Mouse (Mus musculus) midbrain, postnatal 0 days (tissue): ENCODE data around the gene Napepld. TPM values are rescaled to one million over a fixed set of nuclear protein-coding genes. Genes with fewer than 3 reads are reported as not detected.

Experiments
- ATAC-seq: fragments of 200-750 bp; cut with Nextera tagmentation; 2 replicates; pipeline ENCODE4 v1.8.0; 2017; ENCODE audit warnings: moderate number of reproducible peaks, mild to moderate bottlenecking, moderate TSS enrichment, moderate library complexity; ENCODE audit not compliant: low FRiP score
- DNase-seq: peaks from one replicate; pipeline ENCODE4 v3.0.0-alpha.2; 2015; ENCODE audit warnings: low spot score
- H3K27ac ChIP-seq: fragments of 300-500 bp; sonication (generic); 2 replicates; pipeline ENCODE4 v1.5.1; 2014; ENCODE audit warnings: low read depth, mild to moderate bottlenecking, low read length, mixed read lengths
- H3K27me3 ChIP-seq: fragments of 300-500 bp; sonication (generic); 2 replicates; pipeline ENCODE4 v1.6.1; 2014; ENCODE audit warnings: low read length, control low read depth, mixed read lengths; ENCODE audit not compliant: insufficient read depth
- H3K36me3 ChIP-seq: fragments of 300-500 bp; sonication (generic); 2 replicates; pipeline ENCODE4 v1.6.1; 2014; ENCODE audit warnings: low read length, control low read depth, mixed read lengths; ENCODE audit not compliant: insufficient read depth
- H3K4me1 ChIP-seq: fragments of 300-500 bp; sonication (generic); 2 replicates; pipeline ENCODE4 v1.6.1; 2014; ENCODE audit warnings: mild to moderate bottlenecking, control low read depth, antibody characterized with exemption, low read length, mixed read lengths; ENCODE audit not compliant: insufficient read depth
- H3K4me2 ChIP-seq: fragments of 300-500 bp; sonication (generic); 2 replicates; pipeline ENCODE4 v1.6.1; 2014; ENCODE audit warnings: low read depth, mild to moderate bottlenecking, low read length, mixed read lengths; ENCODE audit not compliant: poor library complexity, severe bottlenecking
- H3K4me3 ChIP-seq: fragments of 300-500 bp; sonication (generic); 2 replicates; pipeline ENCODE4 v1.5.1; 2014; ENCODE audit warnings: low read depth, mild to moderate bottlenecking, low read length, moderate library complexity
- H3K9ac ChIP-seq: fragments of 300-500 bp; sonication (generic); replicated peaks from 2 replicates; pipeline ENCODE4 v1.6.1; 2014; ENCODE audit warnings: mild to moderate bottlenecking, low read length, moderate library complexity, mixed read lengths; ENCODE audit not compliant: poor library complexity, severe bottlenecking
- H3K9me3 ChIP-seq: fragments of 300-500 bp; sonication (generic); 2 replicates; pipeline ENCODE4 v1.6.1; 2016; ENCODE audit warnings: low read length, control low read depth
- CTCF ChIP-seq: IDR thresholded peaks from 2 replicates; pipeline ENCODE4 v1.5.1; 2016; ENCODE audit warnings: antibody characterized with exemption, mild to moderate bottlenecking
- WGBS: fragments of 180-500 bp; shearing (Covaris S2); extraction: QIAGEN DNeasy Blood & Tissue Kit; methylation state at CpG from one replicate; pipeline ENCODE4 v1.1.7; 2014; 5-methylcytosine and 5-hydroxymethylcytosine counted together
- polyA plus RNA-seq: library from polyadenylated mRNA; unstranded; fragments of >200 nt; fragmentation: Nextera tagmentation; extraction: Ambion mirVana; gene quantifications from 2 replicates; pipeline ENCODE4 v1.2.1, GENCODE M21; 2015
- total RNA-seq: library from RNA; depleted of rRNA; stranded (reverse); fragments of >200 nt; gene quantifications from 2 replicates; pipeline ENCODE4 v1.2.3, GENCODE M21; 2014

Napepld gene
- total and polyA plus RNA-seq, 2 experiments from 2014 or later, result 1.4 to 4.1 TPM

DNA sequence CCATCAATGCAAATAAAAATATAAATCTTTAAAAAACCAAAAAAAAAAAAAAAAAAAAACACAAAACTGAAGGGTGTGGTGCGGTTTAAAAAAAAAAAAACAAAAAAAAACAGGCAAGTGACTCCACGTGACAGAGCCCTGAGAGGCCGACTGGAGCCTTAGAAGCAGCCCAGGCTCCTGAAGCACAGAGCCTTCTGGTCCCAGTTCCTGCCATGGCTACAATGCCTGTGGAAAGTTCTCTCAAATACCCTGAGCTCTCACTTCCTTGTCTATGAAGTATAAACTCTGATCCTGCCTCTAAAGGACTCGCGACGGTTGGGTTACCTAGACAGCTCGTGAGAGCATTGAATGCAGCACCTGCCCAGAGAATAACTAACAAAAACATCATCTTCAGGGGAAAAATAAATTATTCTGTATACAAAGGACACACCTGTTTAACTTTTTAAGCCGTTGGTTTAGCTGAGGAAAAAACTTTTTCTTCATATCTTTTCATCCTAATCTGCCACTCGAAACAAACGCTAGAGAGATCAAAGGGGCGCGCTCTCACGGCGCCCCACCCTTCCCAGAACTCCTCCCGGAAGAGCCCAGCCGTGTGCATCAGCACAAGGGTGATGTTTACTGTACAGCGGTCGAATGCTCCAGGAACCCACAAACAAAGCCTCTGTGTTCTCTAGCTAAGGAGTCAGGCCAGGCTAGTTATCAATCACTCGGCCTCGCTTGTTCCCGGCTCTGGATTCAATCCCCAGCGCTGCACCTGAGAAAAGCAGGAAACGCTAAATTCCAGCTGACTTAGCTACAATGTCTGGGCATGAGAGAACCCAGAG, 28.2 kb downstream of the Napepld start:
- no peak for ATAC-seq
- Histone ChIP-seq H3K27ac (no peak overlapping the region), H3K9ac (no peak overlapping the region), H3K27me3 (no peaks in the 10 kb centered on the region), H3K4me1 (no peaks in the 10 kb centered on the region), H3K4me2 (no peak overlapping the region), H3K4me3 (no peak overlapping the region), H3K9me3 (no peaks in the 10 kb centered on the region), H3K36me3 (peaks cover 9% of the 10 kb centered on the region)
- 59% methylated on average over 23 of the region's 23 CpGs for WGBS
- TF ChIP-seq CTCF, result no peak
- peak; percentile 27 for DNase-seq

DNA sequence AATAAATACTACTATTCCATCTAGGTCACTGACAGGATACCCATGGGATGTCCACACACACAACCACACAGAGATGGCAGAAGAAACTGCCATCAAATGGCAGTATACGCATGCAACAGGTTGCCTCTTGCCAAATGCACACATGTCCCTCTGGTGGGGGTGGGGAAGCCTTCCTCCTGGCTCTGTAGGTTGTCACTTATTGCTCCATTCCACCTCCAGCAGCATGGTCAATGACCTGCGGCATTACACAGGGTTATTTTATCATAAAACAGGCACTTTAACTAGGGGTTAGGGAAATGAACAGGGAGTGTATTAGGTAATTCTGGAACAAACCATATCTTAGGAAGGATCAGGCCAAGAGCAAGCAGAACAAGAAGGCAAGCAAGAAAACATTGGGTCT, 31.9 kb downstream of the Napepld start:
- Histone ChIP-seq H3K27ac (no peak overlapping the region), H3K9ac (no peak overlapping the region), H3K4me1 (no peaks in the 10 kb centered on the region), H3K4me2 (no peak overlapping the region), H3K9me3 (no peaks in the 10 kb centered on the region), H3K36me3 (peaks cover 1% of the 10 kb centered on the region; the same call in 1 of the 2 replicates), H3K4me3 (no peak overlapping the region), H3K27me3 (no peaks in the 10 kb centered on the region)
- DNase-seq (no peak), ATAC-seq (no peak)
- 95% methylated on average over 2 of the region's 2 CpGs for WGBS
- TF ChIP-seq CTCF, result no peak

DNA sequence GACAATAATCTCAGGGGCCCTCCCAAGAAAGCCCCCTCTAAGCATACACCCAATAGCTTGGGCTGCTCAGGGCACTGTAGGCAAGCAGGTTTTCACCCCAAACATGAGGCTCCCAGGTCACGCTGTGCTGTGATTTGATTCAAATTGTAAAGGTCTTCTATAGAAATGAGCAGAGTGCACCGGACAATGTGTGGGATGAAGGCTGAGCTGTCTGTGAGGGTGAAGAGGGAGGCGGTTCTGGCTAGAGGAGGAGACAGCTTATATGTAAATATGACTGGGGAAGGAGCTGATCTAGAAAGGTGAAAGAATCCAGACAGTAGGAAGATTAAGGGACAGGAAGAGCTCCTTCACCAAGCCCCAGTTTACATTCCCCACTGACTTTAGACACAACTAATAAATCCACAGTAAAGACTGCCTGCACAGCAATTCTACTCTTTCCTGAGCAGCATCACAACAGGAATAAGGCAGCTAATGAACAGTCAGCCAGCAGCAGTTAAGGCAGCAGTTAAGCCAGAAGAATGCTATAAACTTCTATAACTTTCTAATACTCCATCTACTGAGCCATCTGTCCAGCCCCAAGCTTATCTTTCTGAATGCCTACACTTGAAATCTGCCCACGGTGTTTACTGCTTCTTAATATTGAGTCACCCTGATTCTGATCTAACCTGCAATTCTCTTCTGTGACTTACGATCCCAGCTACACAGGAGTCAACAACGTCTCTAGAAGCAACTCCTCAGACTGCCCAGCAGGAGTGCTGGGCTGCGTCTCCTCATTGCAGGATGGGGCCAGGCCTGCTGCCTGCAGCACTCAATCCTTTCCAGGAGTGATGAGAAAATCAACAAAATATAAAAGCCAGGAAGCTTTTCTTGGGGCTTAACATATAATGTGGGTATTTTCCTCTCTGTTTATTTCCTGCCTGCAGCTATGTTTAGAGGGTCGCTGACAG, 33.7 kb downstream of the Napepld start:
- Histone ChIP-seq H3K36me3 (no peaks in the 10 kb centered on the region; the same call in 1 of the 2 replicates), H3K4me1 (no peaks in the 10 kb centered on the region), H3K4me3 (no peak overlapping the region), H3K9me3 (no peaks in the 10 kb centered on the region), H3K27me3 (no peaks in the 10 kb centered on the region), H3K27ac (no peak overlapping the region), H3K4me2 (no peak overlapping the region), H3K9ac (no peak overlapping the region)
- 52% methylated on average over 8 of the region's 8 CpGs for WGBS
- ATAC-seq, result no peak
- TF ChIP-seq CTCF, result no peak
- no peak for DNase-seq

DNA sequence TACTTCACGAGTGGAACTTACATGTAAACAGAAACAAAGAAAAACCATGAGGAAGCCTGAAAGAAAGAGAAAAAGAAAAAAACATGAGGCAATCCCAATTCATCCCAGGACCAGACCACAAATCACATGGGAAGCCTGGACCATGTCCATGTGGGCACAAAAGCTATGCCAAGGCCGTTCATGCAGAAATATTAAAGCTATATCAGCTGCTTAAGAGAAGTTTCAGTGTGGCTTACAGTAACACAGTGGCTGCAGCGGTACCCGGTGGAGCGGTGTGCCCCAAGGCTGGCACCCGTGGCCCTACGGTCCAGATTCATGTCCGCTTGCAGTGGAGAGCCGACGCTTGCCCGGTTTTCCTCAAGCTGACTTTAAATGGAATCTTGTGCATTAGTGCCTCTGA, 38.1 kb downstream of the Napepld start:
- TF ChIP-seq CTCF, result no peak
- ATAC-seq (no peak), DNase-seq (no peak)
- Histone ChIP-seq H3K4me1 (no peaks in the 10 kb centered on the region), H3K27ac (no peak overlapping the region), H3K9ac (no peak overlapping the region), H3K4me2 (no peak overlapping the region), H3K27me3 (no peaks in the 10 kb centered on the region), H3K9me3 (no peaks in the 10 kb centered on the region), H3K4me3 (no peak overlapping the region), H3K36me3 (peaks cover 8% of the 10 kb centered on the region; the same call in 1 of the 2 replicates)
- WGBS, result 93% methylated on average over 11 of the region's 11 CpGs

DNA sequence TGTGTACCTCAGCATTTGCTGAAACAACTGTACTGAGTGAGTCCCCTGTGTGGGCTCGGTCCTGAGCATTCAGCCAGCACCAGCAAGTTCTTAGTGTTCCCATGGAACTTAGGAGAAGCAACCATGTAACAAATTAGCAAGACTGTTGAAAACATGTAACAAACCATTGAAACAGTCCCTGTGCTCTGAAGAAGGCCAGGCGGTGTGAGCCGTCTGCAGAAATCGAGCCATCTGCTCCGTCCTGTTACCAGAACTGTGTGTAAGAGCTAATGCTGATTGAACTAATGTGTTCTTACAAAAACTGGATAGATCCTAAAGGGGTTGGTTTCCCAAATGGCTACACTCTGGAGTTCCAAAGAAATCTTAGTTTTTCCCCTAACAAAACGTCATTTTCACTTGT, 40.3 kb downstream of the Napepld start:
- Histone ChIP-seq H3K9me3 (no peaks in the 10 kb centered on the region), H3K4me3 (no peak overlapping the region), H3K36me3 (peaks cover 13% of the 10 kb centered on the region; the same call in 1 of the 2 replicates), H3K9ac (no peak overlapping the region), H3K4me2 (no peak overlapping the region), H3K27ac (no peak overlapping the region), H3K4me1 (no peaks in the 10 kb centered on the region), H3K27me3 (no peaks in the 10 kb centered on the region)
- WGBS, result 83% methylated on average over 6 of the region's 6 CpGs
- no peak for TF ChIP-seq CTCF
- DNase-seq (no peak), ATAC-seq (no peak)
